Mouse (Mus musculus): Measurements from ENCODE around the gene Arsb. TPM values are rescaled to one million over a fixed set of nuclear protein-coding genes. Genes with fewer than 3 reads are reported as not detected.

The Arsb gene
- total and polyA plus RNA-seq, 2 experiments from 2014 or later, result 13.6 to 16.3 TPM

- 90% methylated on average over 11 of the region's 11 CpGs for WGBS
These were observed 218.5 kb downstream of the Arsb start for GRCm38 (mm10) chr13:93989736-93990611.

DNA sequence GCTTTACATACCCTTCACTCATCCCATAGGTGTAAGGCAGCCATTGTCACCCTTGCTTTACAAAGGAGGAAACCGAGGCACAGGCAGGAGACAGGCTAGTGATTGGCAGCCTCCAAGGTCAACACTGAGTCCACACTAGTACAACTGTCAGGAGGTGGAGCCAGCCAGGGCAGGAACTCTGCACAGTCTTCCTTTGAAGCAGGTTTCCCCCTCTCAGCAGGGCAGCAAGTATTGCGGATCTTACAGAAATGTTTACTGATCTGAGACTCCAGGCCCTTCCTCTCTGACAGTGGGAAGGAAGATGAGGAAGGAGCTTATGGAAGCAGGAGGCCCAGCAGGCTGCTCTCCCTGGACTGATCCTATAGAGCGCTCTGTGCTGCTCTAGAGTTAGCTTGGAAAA is 219.4 kb downstream of the Arsb start:
- H3K9ac ChIP-seq, result no peak overlapping the region
- no peak overlapping the region for H3K4me3 ChIP-seq (ENCODE audit: low read depth, low read length)
- H3K27ac ChIP-seq (ENCODE audit: low read depth, low read length), result no peak overlapping the region
- ATAC-seq (no peak), DNase-seq (no peak)
- TF ChIP-seq CTCF (IDR thresholded peaks at IDR 0.05; ENCODE audit: low read depth), result no peak
- no peaks in the 10 kb centered on the region for H3K27me3 ChIP-seq (ENCODE audit: insufficient read depth, low read length)
- no peaks in the 10 kb centered on the region for H3K36me3 ChIP-seq (ENCODE audit: insufficient read depth)
- H3K4me2 ChIP-seq (ENCODE audit: low read depth), result no peak overlapping the region
- no peaks in the 10 kb centered on the region for H3K9me3 ChIP-seq (ENCODE audit: low read length)
- WGBS, result 82% methylated on average over 3 of the region's 3 CpGs
- no peaks in the 10 kb centered on the region for H3K4me1 ChIP-seq (ENCODE audit: insufficient read depth)

More at GRCm38 (mm10) chr13:93989736-93990611, 218.5 kb downstream of the Arsb start:
- no peak for TF ChIP-seq CTCF (IDR thresholded peaks at IDR 0.05; ENCODE audit: low read depth)
- ATAC-seq, result no peak
- Histone ChIP-seq H3K27me3 (ENCODE audit: insufficient read depth, low read length) (no peaks in the 10 kb centered on the region), H3K9ac (no peak overlapping the region), H3K4me3 (ENCODE audit: low read depth, low read length) (no peak overlapping the region), H3K27ac (ENCODE audit: low read depth, low read length) (no peak overlapping the region), H3K36me3 (ENCODE audit: insufficient read depth) (no peaks in the 10 kb centered on the region), H3K4me2 (ENCODE audit: low read depth) (no peak overlapping the region), H3K9me3 (ENCODE audit: low read length) (no peaks in the 10 kb centered on the region), H3K4me1 (ENCODE audit: insufficient read depth) (no peaks in the 10 kb centered on the region)
- DNase-seq, result no peak

GRCm38 (mm10) chr13:93992342-93992882 is 221.0 kb downstream of the Arsb start:
- no peak overlapping the region for H3K27ac ChIP-seq (ENCODE audit: low read depth, low read length)
- TF ChIP-seq CTCF (IDR thresholded peaks at IDR 0.05; ENCODE audit: low read depth), result no peak
- H3K27me3 ChIP-seq (ENCODE audit: insufficient read depth, low read length), result no peaks in the 10 kb centered on the region
- no peaks in the 10 kb centered on the region for H3K9me3 ChIP-seq (ENCODE audit: low read length)
- H3K36me3 ChIP-seq (ENCODE audit: insufficient read depth), result no peaks in the 10 kb centered on the region
- no peak for ATAC-seq
- H3K4me2 ChIP-seq (ENCODE audit: low read depth), result no peak overlapping the region
- 95% methylated on average over 5 of the region's 5 CpGs for WGBS
- no peak for DNase-seq
- no peak overlapping the region for H3K9ac ChIP-seq
- H3K4me1 ChIP-seq (ENCODE audit: insufficient read depth), result no peaks in the 10 kb centered on the region
- no peak overlapping the region for H3K4me3 ChIP-seq (ENCODE audit: low read depth, low read length)

Small RNA genes within 50 kb of the gene (microRNA-seq; reads per million reads assigned to microRNA genes)
- gene Gm25534, result 0 reads per million in 2 experiments
- 0 reads per million in 2 experiments for gene Mir5624

Other genes starting within 250 kb of the Arsb start
- not detected in 2 replicates for gene Bhmt, start 133.7 kb upstream of the Arsb start, total RNA-seq (2014; rRNA removed)
- 0.13 and 0.34 TPM in 2 replicates for gene Bhmt, start 133.7 kb upstream of the Arsb start, polyA plus RNA-seq (2015; fragmentation: Nextera tagmentation; extraction: Ambion mirVana)
- 0.10 TPM in 1 of 2 replicates, not detected in the other for gene Bhmt2, start 97.3 kb upstream of the Arsb start, total RNA-seq (2014; rRNA removed)
- gene Bhmt2, start 97.3 kb upstream of the Arsb start, polyA plus RNA-seq (2015; fragmentation: Nextera tagmentation; extraction: Ambion mirVana), result 0.05 TPM in 1 of 2 replicates, not detected in the other
- gene Dmgdh, start 97.2 kb upstream of the Arsb start, total RNA-seq (2014; rRNA removed), result 0.19 TPM in 1 of 2 replicates, not detected in the other
- gene Dmgdh, start 97.2 kb upstream of the Arsb start, polyA plus RNA-seq (2015; fragmentation: Nextera tagmentation; extraction: Ambion mirVana), result 0.10 and 0.13 TPM in 2 replicates

Measured in forebrain, postnatal 0 days (tissue).